Mouse (Mus musculus) left cerebral cortex, adult 9 months (tissue): ENCODE results near the gene Lysmd4.
A peak's percentile ranks its signal among the peaks of the same experiment; 100 is the strongest.
"Not testable (repeated sequence)": the region's sequence is repeated elsewhere in the genome, so short reads cannot be mapped to it uniquely, and the experiment has no call there.

ENCODE experiments used
- DNase-seq, 2 experiments: peaks; one replicate each; pipeline ENCODE4 v3.0.0; 2022; ENCODE audit warnings: low spot score in 2 of 2

Gene Lysmd4

GRCm38 (mm10) chr7:67230640-67231140 is 8.3 kb downstream of the Lysmd4 start:
- no peak for DNase-seq

GRCm38 (mm10) chr7:67232504-67232903 is 10.2 kb downstream of the Lysmd4 start:
- DNase-seq: no peak

GRCm38 (mm10) chr7:67234797-67235196 is 12.5 kb downstream of the Lysmd4 start:
- peak in 1 of 2 experiments; percentile 41 for DNase-seq

GRCm38 (mm10) chr7:67236351-67236750 is 14.0 kb downstream of the Lysmd4 start:
- DNase-seq: no peak

GRCm38 (mm10) chr7:67237752-67238151 is 15.4 kb downstream of the Lysmd4 start:
- DNase-seq: no peak

- DNase-seq: no peak
Measured at GRCm38 (mm10) chr7:67241969-67242368, 19.6 kb downstream of the Lysmd4 start.

GRCm38 (mm10) chr7:67243121-67243893 is 21.0 kb downstream of the Lysmd4 start:
- no peak for DNase-seq

GRCm38 (mm10) chr7:67243894-67244282 is 21.5 kb downstream of the Lysmd4 start:
- no peak for DNase-seq

GRCm38 (mm10) chr7:67245255-67245654 is 22.9 kb downstream of the Lysmd4 start:
- no peak for DNase-seq

- DNase-seq: no peak
Measured at GRCm38 (mm10) chr7:67246067-67246466, 23.7 kb downstream of the Lysmd4 start.

- DNase-seq: peak in 1 of 2 experiments; percentile 31
Measured at GRCm38 (mm10) chr7:67259828-67260563, 37.7 kb downstream of the Lysmd4 start.

- DNase-seq: not testable (repeated sequence)
Measured at GRCm38 (mm10) chr7:67270447-67270846, 48.1 kb downstream of the Lysmd4 start.

- DNase-seq: no peak
Measured at GRCm38 (mm10) chr7:67283581-67283980, 61.2 kb downstream of the Lysmd4 start.

GRCm38 (mm10) chr7:67287456-67287855 is 65.1 kb downstream of the Lysmd4 start:
- peak in 1 of 2 experiments; percentile 54 for DNase-seq

- no peak for DNase-seq
Measured at GRCm38 (mm10) chr7:67291356-67291755, 69.0 kb downstream of the Lysmd4 start.

- DNase-seq: no peak
Measured at GRCm38 (mm10) chr7:67296419-67296818, 74.1 kb downstream of the Lysmd4 start.

- no peak for DNase-seq
Measured at GRCm38 (mm10) chr7:67304937-67305336, 82.6 kb downstream of the Lysmd4 start.

GRCm38 (mm10) chr7:67307078-67307477 is 84.7 kb downstream of the Lysmd4 start:
- DNase-seq: no peak

- DNase-seq: no peak
Measured at GRCm38 (mm10) chr7:67308102-67308501, 85.8 kb downstream of the Lysmd4 start.

- DNase-seq: no peak
Measured at GRCm38 (mm10) chr7:67310151-67310550, 87.8 kb downstream of the Lysmd4 start.

- DNase-seq: no peak
Measured at GRCm38 (mm10) chr7:67313200-67313599, 90.9 kb downstream of the Lysmd4 start.

GRCm38 (mm10) chr7:67318697-67319096 is 96.4 kb downstream of the Lysmd4 start:
- DNase-seq: no peak

GRCm38 (mm10) chr7:67320359-67320758 is 98.0 kb downstream of the Lysmd4 start:
- no peak for DNase-seq
